Mouse (Mus musculus) left cerebral cortex, adult 6 months (tissue): Measurements from ENCODE around the gene Hrh1. TPM values are rescaled to one million over a fixed set of nuclear protein-coding genes. Genes with fewer than 3 reads are reported as not detected.

Experiments
- long read RNA-seq, 2 experiments: library from polyadenylated mRNA; unstranded; transcript quantifications; one replicate each; pipeline ENCODE4 v2.0.0; 2019 to 2020
- polyA plus RNA-seq: library from polyadenylated mRNA; unstranded; fragments of <200 nt; fragmentation: Nextera tagmentation; gene quantifications from 2 replicates; pipeline ENCODE4 v1.2.3, GENCODE M21; 2021

Gene Hrh1
- 12.8 and 13.6 TPM in 2 replicates for polyA plus RNA-seq
- long read RNA-seq, experiment 1, transcript Hrh1-202 (2 exons, 476 nt), result major isoform, 21 of 82 reads
- long read RNA-seq, experiment 1, transcript Hrh1-205 (2 exons, 2,978 nt), result minor isoform, 11 of 82 reads
- long read RNA-seq, experiment 1, partial matches to known transcripts, result 14 of 82 reads
- long read RNA-seq, experiment 1, other reads (novel, unspliced or antisense), result 36 of 82 reads
- long read RNA-seq, experiment 2, partial matches to known transcripts, result 0 of 14 reads
- long read RNA-seq, experiment 2, other reads (novel, unspliced or antisense), result 9 of 14 reads

DNA sequence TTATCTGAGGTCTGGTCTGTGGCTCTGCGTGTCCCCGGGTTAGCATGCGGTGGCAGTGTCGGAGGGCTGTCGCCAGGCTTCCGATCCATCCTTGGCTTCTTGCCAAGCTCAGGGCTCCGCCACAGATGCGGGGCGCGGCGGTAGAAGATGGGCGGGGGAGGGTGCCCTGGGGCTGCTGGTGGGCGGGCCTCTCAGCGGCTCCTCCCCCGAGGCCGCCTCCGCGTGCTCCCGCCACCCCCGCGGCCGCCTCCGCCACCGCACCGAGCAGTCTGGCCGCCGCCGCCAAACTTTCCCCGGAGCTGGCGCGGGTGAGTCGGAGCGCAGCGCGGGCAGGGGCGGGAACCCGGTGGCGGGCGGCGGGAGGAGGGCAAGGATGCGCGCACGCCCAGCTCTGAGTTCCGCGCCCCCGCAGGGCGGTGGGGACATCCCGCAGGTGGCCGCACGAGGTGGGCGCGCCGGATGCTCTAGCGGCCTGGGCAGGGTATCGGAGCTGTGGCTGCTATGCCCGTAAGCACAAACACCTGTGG is at the start of gene Hrh1:
TSS of gene Hrh1 (plus strand) at position 246 of the 527 bp plus-strand sequence.

Other genes starting within 250 kb of the Hrh1 start
- gene Slc6a1, start 115.3 kb upstream of the Hrh1 start, polyA plus RNA-seq, result 116 and 140 TPM in 2 replicates
- 11.5 and 13.1 TPM in 2 replicates for gene Atg7, start 245.2 kb downstream of the Hrh1 start, polyA plus RNA-seq